Mouse (Mus musculus) A20 (cell line): ENCODE measurements around the gene Apln.

Experiments used
- DNase-seq: peaks from one replicate; pipeline ENCODE4 v3.0.0-alpha.2; 2011; ENCODE audit warnings: low read depth, low spot score

Apln gene

DNA sequence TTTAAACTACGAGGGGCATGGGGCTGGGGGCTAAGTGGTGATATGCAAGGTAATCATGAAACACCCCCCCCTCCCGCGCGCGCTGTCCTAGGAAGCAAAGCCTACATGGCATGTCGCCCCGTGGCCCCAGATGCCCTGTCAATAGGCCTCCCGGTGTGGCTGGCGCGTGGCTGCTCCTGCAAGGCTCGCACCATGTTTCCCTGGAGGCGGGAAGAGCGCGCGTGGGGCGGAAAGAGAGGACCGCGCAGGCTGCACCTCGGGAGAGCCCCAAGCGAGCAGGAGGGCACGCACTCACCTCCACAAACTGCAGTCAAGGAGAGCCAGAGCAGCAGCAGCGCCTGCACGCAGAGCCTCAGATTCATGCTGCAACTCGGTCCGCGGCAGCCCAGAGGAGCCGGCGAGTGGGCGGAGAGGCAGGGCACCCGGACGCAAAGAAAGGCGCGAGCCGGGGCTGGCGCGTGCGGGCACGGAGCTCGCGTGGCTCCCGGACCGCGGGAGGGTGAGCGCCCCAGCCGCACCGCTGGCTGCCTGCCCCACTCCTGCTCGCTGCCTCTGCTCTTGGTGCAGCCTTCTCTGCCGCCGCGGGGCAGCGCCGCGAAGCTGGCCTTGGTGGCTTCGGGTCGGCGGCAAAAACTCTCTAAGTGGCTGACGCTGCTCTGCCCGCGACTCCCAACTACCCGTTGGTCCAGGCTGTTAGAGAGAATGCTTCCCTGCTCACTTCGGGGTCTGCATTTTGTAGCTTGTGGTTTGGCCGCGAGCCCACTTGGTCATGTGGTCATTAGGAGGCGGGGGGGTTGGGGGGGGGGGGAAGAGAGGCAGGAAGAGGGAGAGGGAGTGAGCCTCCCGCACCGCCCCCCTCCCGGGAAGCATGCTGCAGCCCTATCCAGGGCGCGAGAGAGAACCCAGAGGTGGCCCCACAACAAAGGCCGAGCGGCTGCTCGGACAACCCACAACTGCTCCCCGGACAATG, at the start of gene Apln:
Gene Apln, minus strand, starts transcription at position 710 of the 970 bp plus-strand sequence.
- no peak for DNase-seq

DNA sequence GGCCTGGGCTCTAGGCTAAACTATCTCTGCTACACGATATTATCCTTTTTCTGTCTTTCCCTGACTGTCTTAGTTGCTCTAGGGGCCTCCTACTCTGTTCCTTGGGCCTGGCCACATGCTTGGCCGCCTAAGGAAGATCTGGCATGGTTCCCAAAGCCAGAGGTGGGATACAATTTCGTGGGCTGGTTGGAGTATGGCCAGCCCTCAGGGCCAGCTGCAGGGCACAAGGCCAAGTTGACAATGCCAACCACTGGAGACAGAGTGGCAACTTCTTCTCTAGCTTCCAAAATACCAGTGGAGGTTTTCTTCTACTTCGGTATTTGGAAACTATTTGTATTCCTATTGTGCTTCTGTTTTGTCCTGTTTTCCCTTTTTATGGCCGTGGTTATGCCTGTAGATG, 47.7 kb upstream of the Apln start:
- no peak for DNase-seq

GRCm38 (mm10) chrX:48076806-48077425, 42.3 kb upstream of the Apln start:
- DNase-seq = no peak

GRCm38 (mm10) chrX:48074691-48075090, 40.0 kb upstream of the Apln start:
- DNase-seq = no peak

DNA sequence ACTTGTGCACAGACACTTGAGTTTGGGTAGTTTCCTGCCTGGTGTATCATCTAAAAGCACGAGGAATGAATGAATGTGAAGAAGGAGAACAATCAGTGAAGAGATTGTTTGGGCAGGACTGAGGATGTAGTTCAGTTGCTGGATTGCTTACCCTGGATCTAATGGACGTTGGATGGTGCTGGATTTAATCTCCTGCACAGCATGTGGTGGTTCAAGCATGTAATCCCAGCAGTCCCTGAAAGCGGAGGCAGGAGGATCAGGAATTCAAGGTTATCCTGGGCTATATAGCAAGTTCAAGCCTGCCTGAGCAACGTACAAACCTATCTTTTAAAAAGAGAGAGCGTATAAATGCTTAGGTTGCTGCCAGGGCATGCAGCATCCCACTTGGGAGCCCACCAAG, 37.7 kb upstream of the Apln start:
- no peak for DNase-seq

- no peak for DNase-seq
Observed at GRCm38 (mm10) chrX:48071961-48072360, 37.3 kb upstream of the Apln start.

GRCm38 (mm10) chrX:48066891-48067290, 32.2 kb upstream of the Apln start:
- DNase-seq = no peak

DNA sequence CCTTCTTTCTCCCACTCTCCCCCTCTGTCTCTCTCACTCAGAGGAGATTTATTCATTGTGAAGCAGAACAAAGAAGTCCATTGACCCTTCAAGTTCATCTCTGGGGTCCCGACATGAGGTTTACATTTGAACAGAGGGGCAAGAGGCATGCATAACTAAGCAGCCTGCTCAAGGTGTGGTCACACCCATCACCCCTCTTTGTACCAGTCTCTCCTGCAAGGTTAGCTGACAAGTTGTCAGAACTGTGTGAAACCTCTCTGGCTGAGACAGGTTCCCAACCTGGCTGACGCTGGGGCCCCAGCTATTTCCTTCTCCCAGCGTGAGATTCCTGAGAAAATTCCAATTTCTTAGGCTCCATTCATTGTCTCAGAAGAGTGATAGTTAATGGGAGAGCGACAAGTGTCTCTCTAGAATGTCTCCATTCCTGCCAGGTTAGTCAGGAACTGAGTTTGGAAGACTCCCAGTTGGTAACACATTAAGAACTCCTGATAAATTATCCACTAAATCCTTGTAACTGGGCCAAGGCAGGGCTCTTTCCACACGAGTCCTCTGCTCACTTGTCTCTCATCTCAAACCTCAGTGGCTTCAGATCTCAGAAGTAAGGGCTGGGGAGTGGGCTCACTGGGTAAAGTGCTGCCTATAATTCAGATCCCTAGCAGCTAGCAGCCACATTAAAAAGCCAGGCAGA, 29.7 kb upstream of the Apln start:
- DNase-seq = no peak

DNA sequence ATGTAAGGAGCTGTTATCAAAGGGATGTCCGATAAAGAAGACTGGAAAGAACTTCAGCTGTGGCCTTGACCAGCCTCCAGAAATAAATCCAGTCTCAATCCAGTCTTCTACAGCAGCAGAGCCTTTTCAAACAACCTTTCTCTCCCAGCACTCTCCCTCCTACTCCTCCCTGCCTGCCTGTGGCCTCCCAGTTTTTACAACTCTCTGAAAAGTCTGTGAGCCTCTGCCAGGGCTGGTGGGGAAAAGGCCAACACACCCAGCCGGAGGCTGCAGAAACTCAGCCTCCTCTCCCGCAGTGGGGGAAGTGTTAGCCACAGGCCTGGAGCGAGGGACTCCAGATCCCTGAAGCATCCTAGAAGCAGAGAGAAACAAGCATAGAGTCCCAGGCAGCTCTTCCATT, 27.8 kb upstream of the Apln start:
- no peak for DNase-seq

DNA sequence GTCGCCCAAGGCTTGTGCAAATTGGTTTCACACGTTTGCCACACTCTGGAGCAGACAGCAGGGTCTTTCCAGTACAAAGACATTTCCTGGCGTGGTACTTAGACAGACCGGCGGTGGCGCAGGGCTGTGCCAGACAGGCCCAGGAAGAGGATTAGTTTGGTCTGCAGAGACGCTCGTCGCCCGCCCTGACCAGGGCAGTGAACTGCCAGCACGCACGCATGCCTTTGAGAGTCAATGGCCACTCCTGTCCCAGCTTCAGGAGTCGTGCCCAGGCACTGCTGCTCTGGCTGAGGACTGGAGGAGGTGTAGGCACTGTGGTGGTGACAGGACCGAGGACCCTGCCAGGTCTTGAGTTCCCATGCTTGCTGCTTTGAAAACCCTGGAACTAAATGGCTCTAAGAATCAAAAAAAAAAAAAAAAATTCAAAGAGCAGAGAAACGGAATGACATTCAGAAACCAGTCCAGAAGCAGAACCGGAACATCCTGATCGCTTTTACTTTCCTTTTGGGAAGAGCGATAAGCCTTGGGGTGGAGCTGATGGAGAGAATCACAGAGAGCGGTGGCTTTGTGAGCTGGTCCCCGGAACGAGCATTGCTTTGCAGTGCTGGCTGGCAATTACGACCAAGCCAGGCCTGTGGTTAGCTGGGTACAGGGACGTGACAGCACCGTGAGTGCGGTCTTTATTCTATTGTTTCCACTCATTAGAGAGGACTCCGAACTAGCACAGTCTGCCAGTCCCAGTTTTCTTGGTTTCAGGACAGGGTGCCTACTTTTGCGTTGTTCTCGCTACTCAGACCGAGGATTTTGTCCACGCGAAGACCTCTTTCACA, 19.7 kb upstream of the Apln start:
- no peak for DNase-seq

DNA sequence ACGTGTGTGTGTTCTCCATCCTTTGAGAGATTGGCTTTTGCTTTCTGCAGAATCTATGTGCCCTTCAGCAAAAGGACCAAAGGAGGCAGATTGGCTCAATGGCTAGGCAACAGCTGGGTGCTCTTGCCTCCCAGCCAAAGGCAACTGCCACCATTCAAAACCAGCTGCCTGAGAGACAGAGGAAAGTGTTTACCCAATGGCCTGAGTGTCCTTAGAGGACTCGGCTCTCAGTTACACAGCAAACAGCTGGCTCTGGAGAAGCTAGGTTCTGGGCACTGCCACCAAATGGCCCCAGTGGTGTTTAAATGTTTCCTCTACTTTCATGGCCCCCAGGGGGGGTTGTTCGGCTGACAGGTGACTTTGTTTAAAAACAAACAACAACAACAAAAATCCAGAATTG, 19.1 kb upstream of the Apln start:
- DNase-seq = no peak

- no peak for DNase-seq
Observed at GRCm38 (mm10) chrX:48046315-48046714, 11.7 kb upstream of the Apln start.

DNA sequence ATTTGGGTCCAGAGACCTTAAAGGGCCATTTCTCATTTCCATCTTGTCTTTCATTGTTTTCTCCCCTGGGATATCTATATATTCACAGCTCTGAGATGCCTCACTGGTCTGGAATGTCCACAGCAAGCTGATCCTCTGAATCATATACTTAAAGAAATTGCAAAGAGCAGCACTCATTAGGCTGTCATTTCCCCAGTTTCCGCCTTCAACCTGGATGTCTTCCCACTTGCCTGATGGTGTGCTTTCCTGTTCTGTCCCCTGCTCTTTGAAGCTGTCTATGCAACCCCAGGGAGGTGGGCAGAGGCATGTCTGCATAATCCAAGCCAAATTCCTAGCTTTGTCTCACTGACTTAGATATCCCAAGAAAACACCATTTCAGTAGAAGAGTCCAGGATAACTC, 9.6 kb upstream of the Apln start:
- DNase-seq = no peak

DNA sequence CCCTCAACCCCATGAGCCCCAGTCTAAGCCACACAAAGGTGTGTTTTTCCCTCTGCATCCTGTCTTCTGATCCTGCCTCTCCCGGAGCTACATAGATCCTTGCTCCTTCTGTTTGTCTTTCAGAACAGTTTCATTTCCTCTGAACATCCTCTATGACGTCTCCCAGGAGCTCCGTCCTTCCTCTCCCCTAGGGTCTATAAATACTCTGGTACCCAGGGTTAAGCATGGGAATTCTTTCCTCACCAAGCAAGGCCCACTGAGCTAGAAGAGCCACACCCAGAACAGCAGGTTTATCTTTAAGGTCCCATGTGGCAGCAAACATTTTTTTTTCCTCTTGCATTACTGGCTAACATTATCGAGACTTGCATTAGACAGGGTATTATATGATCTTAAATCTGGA, 8.1 kb upstream of the Apln start:
- no peak for DNase-seq

GRCm38 (mm10) chrX:48040379-48040778, 5.7 kb upstream of the Apln start:
- no peak for DNase-seq

DNA sequence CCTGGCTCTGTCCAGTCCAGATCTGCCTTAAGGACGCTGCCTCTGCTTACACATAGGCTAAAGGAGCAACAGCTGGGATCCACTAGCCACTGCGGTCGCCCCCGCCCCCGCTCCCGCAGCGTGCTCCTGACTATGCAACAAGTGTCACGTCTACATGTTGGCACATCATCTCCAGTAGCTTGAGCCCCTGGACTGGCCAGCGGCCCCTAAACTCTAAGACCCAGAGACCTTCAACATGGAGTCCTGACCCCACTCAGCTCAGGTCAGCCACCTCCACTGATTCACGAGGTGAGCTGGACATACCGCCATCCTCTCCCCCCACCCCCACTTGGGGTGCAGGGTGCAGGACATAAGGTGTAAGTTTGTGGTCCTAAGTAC, 898 bp downstream of the Apln start:
- no peak for DNase-seq

- no peak for DNase-seq
Observed at GRCm38 (mm10) chrX:48033024-48033423, 1.6 kb downstream of the Apln start.

DNA sequence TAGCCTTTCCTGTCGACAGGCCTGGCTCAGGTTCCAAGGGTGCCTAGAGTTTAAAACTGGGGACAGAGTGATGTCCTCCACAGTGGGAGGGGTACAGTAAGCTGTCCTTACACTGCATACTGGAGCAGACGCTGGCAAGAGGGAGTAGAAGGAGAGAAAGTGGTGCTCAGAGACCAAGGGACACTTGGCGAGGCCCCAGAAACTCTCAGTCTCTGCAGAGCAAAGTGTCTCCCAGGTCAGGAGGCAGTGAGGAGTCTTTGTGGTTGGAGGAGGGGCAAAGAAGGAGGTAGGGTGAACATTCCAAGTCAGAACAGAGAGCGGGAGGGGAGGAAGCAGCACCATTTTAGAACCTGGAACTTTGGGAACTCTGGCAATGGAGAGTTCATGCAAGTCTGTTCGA, 2.8 kb downstream of the Apln start:
- DNase-seq = no peak

DNA sequence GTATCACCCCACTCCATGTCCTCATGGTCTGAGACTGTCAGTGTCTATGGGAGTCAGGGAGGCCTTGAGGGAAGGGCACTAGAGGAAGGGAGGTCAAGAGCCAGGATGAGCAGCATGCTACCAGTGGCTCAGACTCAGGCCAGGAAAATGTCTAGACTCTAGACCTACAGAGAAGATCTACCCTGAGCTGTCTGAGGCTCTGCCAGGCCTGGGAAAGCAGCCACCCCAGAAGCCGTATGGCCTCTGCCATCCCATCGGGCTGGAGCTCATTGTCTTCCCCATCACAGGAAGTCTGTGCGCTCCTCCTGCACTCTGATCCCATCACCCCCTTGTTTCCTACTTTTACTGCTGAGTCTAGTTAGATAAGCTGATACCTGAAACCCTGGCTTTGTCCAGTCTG, 4.1 kb downstream of the Apln start:
- DNase-seq = no peak

DNA sequence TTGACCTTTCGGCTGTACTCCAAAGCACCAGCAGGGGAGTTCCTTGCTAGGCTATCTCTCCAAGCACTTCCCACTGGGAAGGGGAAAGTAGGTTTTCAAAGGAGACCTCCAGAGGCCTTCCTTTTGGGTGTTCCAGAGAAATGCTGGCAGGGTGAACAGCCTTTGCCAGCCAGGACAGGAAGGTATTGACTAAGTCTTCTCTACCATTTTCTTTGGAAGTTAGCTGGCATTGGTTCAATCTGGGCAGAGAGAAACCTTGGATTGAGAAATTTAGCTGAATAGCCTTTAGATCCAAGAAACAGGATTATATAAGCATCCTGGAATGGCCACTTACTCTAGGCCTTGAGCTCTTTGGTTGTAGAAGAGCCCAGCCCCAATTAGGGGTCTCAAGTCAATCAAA, 11.8 kb downstream of the Apln start:
- DNase-seq = no peak

DNA sequence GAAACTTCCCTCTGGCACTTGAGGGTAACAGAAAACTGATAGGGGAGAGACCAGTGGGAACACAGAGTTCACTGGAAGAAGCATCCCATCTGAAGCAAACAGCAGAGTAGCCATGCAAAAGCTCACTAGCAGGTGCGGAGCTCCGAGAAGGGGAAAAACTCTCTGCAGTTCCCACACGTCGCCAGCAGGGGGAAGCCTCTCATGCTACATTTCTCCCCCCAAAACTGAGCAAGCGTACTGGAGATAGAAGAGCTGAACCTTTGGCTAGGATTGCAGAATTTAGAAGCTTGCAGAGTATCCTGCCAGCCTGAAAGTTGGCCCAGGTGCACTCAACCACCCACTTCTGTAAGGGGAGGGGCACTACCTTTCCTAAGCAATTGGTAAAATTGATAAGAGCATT, 14.7 kb downstream of the Apln start:
- DNase-seq = peak; percentile 58

GRCm38 (mm10) chrX:48019359-48019758, 15.3 kb downstream of the Apln start:
- DNase-seq = no peak
